Mouse (Mus musculus) G1E (cell line): ENCODE data around the gene Arpp19. TPM values are rescaled to one million over a fixed set of nuclear protein-coding genes. Genes with fewer than 3 reads are reported as not detected.

Source experiments
- ATAC-seq: 2 replicates; pipeline ENCODE4 v1.8.0; 2016; ENCODE audit warnings: mild to moderate bottlenecking; ENCODE audit not compliant: insufficient number of reproducible peaks, poor library complexity, low FRiP score, severe bottlenecking; ENCODE audit errors: extremely low read depth
- DNase-seq: peaks from one replicate; pipeline ENCODE4 v3.0.0; 2012; ENCODE audit warnings: low spot score
- H3K27me3 ChIP-seq: 2 replicates; pipeline ENCODE4 v1.6.1; 2012; ENCODE audit warnings: mild to moderate bottlenecking, low read length, inconsistent platforms; ENCODE audit not compliant: insufficient read depth
- H3K36me3 ChIP-seq: replicated peaks from 2 replicates; pipeline ENCODE3; 2012; ENCODE audit warnings: mild to moderate bottlenecking, inconsistent platforms
- H3K4me1 ChIP-seq: 2 replicates; pipeline ENCODE4 v1.6.1; 2012; ENCODE audit warnings: low read depth, low read length, inconsistent platforms, mixed read lengths; ENCODE audit not compliant: insufficient read depth
- H3K4me3 ChIP-seq: 2 replicates; pipeline ENCODE4 v1.5.1; 2012; ENCODE audit warnings: low read depth, mild to moderate bottlenecking, inconsistent platforms, low read length, moderate library complexity, mixed read lengths
- H3K9me3 ChIP-seq: replicated peaks from 2 replicates; pipeline ENCODE4 v1.6.1; 2012; ENCODE audit warnings: inconsistent platforms
- CTCF ChIP-seq: IDR thresholded peaks from 2 replicates; pipeline ENCODE4 v1.5.1; 2012; ENCODE audit warnings: low read depth, low read length, inconsistent platforms, mixed read lengths
- GATA1 ChIP-seq: IDR thresholded peaks from 2 replicates; pipeline ENCODE4 v1.6.1; 2012; ENCODE audit warnings: borderline replicate concordance, low read length, inconsistent platforms, mixed read lengths
- GATA2 ChIP-seq: IDR thresholded peaks from 2 replicates; pipeline ENCODE4 v1.6.1; 2012; ENCODE audit warnings: low read depth, low read length, inconsistent platforms, borderline replicate concordance
- POLR2AphosphoS5 ChIP-seq: IDR thresholded peaks from 2 replicates; pipeline ENCODE4 v1.6.1; 2012; ENCODE audit warnings: low read depth, low read length, inconsistent platforms; ENCODE audit not compliant: insufficient replicate concordance
- TAL1 ChIP-seq: conservative IDR thresholded peaks from 2 replicates; pipeline ENCODE4 v1.6.1; 2012; ENCODE audit warnings: low read depth, low read length, inconsistent platforms, mixed read lengths
- polyA plus RNA-seq: library from polyadenylated mRNA; stranded (reverse); fragments of >175 nt; gene quantifications from 2 replicates; pipeline ENCODE4 v1.2.3, GENCODE M21; 2012
- total RNA-seq, 2 experiments: library from RNA; stranded (forward) in 1 of 2; stranded (reverse) in 1 of 2; fragments of 200-1000 nt in 1 of 2; fragments of >200 nt in 1 of 2; fragmentation: Nextera tagmentation in 1 of 2; gene quantifications; 2 replicates each; pipeline ENCODE4 v1.2.3; 2014 to 2017

Arpp19 gene
- total and polyA plus RNA-seq, 3 experiments = 71.2 to 219 (median 76.8) TPM

DNA sequence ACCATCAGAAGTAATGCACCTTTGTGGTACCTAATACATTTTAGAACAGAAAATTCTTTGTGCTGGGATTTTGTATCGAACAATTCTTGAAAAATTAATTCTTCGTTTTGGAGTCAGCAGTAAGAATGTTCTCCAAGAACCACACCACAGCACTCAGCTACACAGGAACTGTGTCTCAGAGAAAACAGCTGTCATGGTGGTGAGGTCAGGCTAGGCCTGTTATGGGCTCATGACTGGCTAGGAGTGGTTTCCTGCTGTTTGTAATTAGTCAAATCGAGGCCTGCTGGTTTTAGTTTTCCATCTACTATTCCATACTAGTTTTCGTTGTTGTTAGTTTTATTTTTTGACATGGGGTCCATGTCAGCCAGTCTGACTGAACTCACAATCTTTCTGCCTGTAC, 16.9 kb upstream of the Arpp19 start:
- H3K4me1 ChIP-seq = peaks cover 7% of the 10 kb centered on the region; the same call in 1 of the 2 replicates
- no peak overlapping the region for H3K4me3 ChIP-seq
- no peak for DNase-seq
- peaks cover 2% of the 10 kb centered on the region for H3K36me3 ChIP-seq
- ATAC-seq = no peak
- peaks cover 5% of the 10 kb centered on the region; the same call in 1 of the 2 replicates for H3K27me3 ChIP-seq
- TF ChIP-seq POLR2AphosphoS5 (no peak), GATA2 (no peak), GATA1 (no peak), CTCF (no peak)
- no peaks in the 10 kb centered on the region for H3K9me3 ChIP-seq

DNA sequence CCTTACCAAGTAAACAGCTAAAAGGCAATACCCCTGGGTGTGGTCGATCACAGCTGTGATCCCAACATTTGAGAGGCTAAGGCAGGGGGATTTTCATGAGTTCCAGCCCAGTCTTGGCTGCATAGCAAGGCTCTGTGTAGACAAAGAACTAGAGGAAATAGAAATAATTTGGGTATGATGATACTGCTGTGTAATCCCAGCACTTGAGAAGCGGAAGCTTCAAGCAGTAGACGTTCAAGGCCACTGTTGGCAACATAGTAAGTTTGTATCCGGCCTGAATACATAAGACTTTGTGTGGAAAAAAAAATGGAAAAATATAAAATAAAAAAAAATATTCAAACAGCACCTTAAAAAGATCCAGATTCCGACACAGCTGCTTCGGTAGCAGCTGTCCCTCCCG, 14.9 kb upstream of the Arpp19 start:
- Histone ChIP-seq H3K4me1 (peaks cover 7% of the 10 kb centered on the region; the same call in 1 of the 2 replicates), H3K36me3 (peaks cover 2% of the 10 kb centered on the region), H3K4me3 (no peak overlapping the region), H3K9me3 (no peaks in the 10 kb centered on the region), H3K27me3 (peaks cover 5% of the 10 kb centered on the region; the same call in 1 of the 2 replicates)
- ATAC-seq (no peak), DNase-seq (no peak)
- TF ChIP-seq GATA1 (no peak), GATA2 (no peak), TAL1 (no peak), POLR2AphosphoS5 (no peak), CTCF (no peak)

DNA sequence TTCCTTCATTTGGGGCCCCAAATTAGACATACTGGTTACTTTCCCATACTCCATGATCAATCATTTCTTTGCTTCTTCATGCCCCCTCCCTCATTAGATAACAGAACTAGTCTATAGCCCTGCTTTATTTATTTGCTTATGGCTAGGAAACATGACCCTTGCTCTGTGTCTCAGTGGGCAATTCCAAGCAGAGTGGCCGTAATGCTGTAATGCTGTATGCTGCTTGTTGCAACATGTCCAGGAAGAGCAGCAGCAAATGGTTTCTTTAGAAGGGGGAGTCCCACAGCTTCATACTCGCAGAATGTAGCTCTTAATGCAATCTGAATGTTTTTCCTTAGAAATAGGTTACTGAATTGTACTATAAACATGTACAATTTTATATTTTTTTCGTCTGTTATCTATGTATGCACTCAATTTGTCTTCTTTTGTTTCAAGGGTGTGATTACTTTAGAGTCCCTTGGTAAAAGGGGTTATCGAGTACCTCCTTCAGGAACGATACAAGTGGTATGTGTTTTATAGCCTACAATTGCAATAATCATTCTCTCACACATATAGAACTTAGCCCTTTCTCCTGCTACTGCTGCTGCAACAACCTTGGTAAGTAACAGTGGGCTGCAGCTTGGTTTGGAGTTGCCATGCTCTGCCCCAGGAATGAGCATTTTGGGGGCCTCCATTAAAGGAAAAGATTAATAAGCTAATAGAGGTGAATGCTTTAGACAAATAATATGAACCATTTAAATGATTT, 14.1 kb upstream of the Arpp19 start:
- ATAC-seq (no peak), DNase-seq (no peak)
- no peaks in the 10 kb centered on the region for H3K9me3 ChIP-seq
- peaks cover 2% of the 10 kb centered on the region for H3K36me3 ChIP-seq
- TF ChIP-seq GATA2 (no peak), GATA1 (no peak), POLR2AphosphoS5 (no peak), TAL1 (no peak), CTCF (no peak)
- no peak overlapping the region for H3K4me3 ChIP-seq
- H3K27me3 ChIP-seq = peaks cover 5% of the 10 kb centered on the region; the same call in 1 of the 2 replicates
- H3K4me1 ChIP-seq = peaks cover 7% of the 10 kb centered on the region; the same call in 1 of the 2 replicates

DNA sequence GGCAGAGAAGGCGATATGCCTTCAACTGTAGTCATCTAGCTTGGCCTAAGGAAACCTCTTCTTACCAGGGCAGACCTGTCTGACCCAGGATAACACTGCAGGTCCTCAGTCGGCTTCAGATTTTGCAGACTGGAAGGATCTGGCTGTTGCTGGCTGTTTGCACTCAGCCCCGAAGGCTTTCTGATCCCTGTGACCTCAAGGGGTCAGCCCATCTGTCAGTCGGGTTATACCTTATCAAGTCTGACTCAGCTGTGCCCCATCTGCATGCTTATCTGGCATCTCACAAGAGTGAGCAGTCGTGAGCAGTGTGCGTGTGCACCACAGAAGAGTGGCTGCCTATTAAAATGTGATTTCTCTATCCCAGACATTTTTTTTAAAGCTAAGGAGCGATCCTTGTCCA, 13.3 kb upstream of the Arpp19 start:
- TF ChIP-seq GATA2 = no peak
- no peak for TF ChIP-seq POLR2AphosphoS5
- TF ChIP-seq CTCF = no peak
- no peak for TF ChIP-seq TAL1
- no peak for TF ChIP-seq GATA1
- DNase-seq (no peak), ATAC-seq (no peak)
- no peaks in the 10 kb centered on the region for H3K9me3 ChIP-seq
- H3K27me3 ChIP-seq = peaks cover 5% of the 10 kb centered on the region; the same call in 1 of the 2 replicates
- no peak overlapping the region for H3K4me3 ChIP-seq
- peaks cover 2% of the 10 kb centered on the region for H3K36me3 ChIP-seq
- H3K4me1 ChIP-seq = peaks cover 7% of the 10 kb centered on the region; the same call in 1 of the 2 replicates

DNA sequence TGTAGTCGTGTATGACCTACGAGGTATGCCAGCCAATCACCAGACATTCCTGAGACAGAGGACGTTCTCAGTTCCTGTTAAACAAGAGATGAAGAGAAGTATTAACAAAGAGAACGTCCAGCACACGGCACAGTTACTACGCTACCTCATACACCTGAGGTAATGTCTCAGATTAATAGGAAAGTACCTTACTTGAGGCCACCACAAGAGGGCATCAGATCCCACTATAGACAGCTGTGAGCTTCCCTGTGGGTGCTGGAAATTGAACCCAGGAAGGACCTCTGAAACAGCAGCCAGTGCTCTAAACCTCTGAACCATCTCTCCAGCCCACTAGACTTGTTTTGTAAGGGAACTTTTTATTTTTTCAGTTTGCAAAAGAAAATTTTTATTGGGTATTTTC, 11.7 kb upstream of the Arpp19 start:
- TF ChIP-seq GATA2 (no peak), POLR2AphosphoS5 (no peak), GATA1 (no peak), CTCF (no peak), TAL1 (no peak)

DNA sequence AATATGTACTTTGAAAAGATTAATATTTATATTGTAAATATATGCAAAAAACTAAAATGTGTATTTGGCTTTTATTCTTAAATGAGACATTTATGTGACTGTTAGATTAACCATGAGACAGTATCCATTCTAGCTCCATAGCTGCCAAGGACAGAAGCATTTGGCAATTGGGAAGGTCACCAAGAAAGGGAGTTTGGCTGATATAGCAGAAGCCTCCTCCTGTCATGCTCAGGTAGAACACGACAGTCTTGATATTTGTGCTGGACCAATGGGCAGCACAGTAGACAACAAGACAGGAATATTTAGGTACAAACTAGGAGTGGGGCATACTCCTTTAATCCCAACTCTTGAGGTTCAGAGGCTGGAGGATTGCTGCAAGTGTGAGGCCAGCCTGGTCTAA, 5.0 kb upstream of the Arpp19 start:
- H3K4me1 ChIP-seq = peaks cover 4% of the 10 kb centered on the region; the same call in 1 of the 2 replicates
- no peak for ATAC-seq
- H3K36me3 ChIP-seq = no peaks in the 10 kb centered on the region
- no peaks in the 10 kb centered on the region for H3K9me3 ChIP-seq
- H3K4me3 ChIP-seq = no peak overlapping the region
- no peaks in the 10 kb centered on the region; the same call in 1 of the 2 replicates for H3K27me3 ChIP-seq
- DNase-seq = no peak
- TF ChIP-seq CTCF = no peak
- no peak for TF ChIP-seq GATA1
- TF ChIP-seq GATA2 = no peak
- no peak for TF ChIP-seq TAL1
- no peak for TF ChIP-seq POLR2AphosphoS5

More for the DNA sequence above, 11.7 kb upstream of the Arpp19 start:
- DNase-seq = no peak
- no peak for ATAC-seq
- H3K4me1 ChIP-seq = peaks cover 7% of the 10 kb centered on the region; the same call in 1 of the 2 replicates
- H3K27me3 ChIP-seq = peaks cover 5% of the 10 kb centered on the region; the same call in 1 of the 2 replicates
- H3K9me3 ChIP-seq = no peaks in the 10 kb centered on the region
- no peak overlapping the region for H3K4me3 ChIP-seq
- no peaks in the 10 kb centered on the region for H3K36me3 ChIP-seq
